Mouse (Mus musculus): ENCODE measurements around the gene Rabep1. TPM values are rescaled to one million over a fixed set of nuclear protein-coding genes. Genes with fewer than 3 reads are reported as not detected.

The Rabep1 gene
- polyA plus RNA-seq, 1 experiment from 2014 or later: 37.5 TPM

DNA sequence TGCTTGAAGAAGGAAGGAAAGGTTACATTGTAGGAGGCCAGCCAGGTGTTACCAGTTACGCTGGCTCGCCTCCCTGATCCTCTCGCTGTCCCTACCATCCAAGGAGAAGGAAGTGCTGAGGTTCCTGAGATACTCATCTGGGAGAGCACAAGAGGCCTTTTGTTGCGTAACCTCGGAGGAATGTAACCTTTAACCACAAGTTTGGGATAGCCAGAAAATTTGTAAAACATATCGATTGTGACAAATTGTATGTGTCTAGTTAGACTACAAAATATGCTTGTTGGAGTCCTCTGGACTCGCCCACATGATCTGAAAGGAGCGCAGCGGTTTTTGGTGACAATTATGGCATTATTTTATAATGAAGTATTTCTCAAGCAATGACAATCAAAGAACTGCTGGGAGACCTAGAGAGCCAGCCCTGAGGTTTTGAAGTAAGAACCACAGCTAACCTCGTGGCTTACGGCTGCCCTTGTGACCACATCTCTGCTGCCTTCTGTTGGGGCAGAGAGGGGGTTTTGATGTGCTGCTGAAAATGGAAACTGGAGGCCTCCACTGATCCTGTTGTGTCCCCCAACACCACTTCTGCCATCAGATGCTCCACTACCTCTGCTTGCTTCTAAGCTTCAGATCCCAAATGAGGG lies 15.5 kb upstream of the Rabep1 start:
- TF ChIP-seq CTCF (IDR thresholded peaks at IDR 0.05; ENCODE audit: low read depth): no peak
- WGBS: 85% methylated on average over 11 of the region's 11 CpGs
- ATAC-seq (replicated peaks; ENCODE audit: low FRiP score, low read depth) (no peak), DNase-seq (ENCODE audit: low spot score) (no peak)
- no peaks in the 10 kb centered on the region for H3K9me3 ChIP-seq (replicated peaks; ENCODE audit: low read length)
- no peaks in the 10 kb centered on the region for H3K36me3 ChIP-seq (ENCODE audit: insufficient read depth, low read length)
- no peaks in the 10 kb centered on the region for H3K4me1 ChIP-seq (replicated peaks; ENCODE audit: insufficient read depth, low read length)
- H3K4me3 ChIP-seq (replicated peaks; ENCODE audit: low read depth, low read length): no peak overlapping the region
- no peaks in the 10 kb centered on the region for H3K27me3 ChIP-seq (ENCODE audit: insufficient read depth, low read length)
- H3K4me2 ChIP-seq (ENCODE audit: low read length): no peak overlapping the region
- no peak overlapping the region for H3K27ac ChIP-seq
- H3K9ac ChIP-seq (ENCODE audit: low read depth, low read length): no peak overlapping the region

DNA sequence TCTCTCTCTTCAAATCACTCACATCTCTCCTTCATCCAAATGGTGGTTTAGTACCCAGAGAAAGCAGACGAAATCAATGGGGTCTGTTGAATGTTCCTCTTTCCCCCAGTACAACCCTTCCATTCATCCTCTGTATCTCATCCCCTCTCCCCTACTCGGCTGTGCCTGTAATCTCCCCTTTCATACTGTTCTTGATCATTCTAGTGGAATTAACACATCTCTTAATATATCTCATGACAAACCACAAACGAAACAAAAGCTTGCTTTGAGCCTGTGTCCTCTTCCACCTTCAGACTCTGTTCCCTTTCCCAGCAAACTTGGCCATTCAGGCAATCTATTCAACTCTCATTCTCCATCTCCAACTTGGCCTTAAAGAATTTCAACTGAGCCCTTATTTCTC lies 13.4 kb upstream of the Rabep1 start:
- H3K36me3 ChIP-seq (ENCODE audit: insufficient read depth, low read length): no peaks in the 10 kb centered on the region
- no peak overlapping the region for H3K4me2 ChIP-seq (ENCODE audit: low read length)
- H3K27ac ChIP-seq: no peak overlapping the region
- no peak for TF ChIP-seq CTCF (IDR thresholded peaks at IDR 0.05; ENCODE audit: low read depth)
- no peaks in the 10 kb centered on the region for H3K9me3 ChIP-seq (replicated peaks; ENCODE audit: low read length)
- DNase-seq (ENCODE audit: low spot score): no peak
- no peaks in the 10 kb centered on the region for H3K4me1 ChIP-seq (replicated peaks; ENCODE audit: insufficient read depth, low read length)
- 70% methylated on average over 3 of the region's 3 CpGs for WGBS
- no peak overlapping the region for H3K9ac ChIP-seq (ENCODE audit: low read depth, low read length)
- ATAC-seq (replicated peaks; ENCODE audit: low FRiP score, low read depth): no peak
- no peaks in the 10 kb centered on the region for H3K27me3 ChIP-seq (ENCODE audit: insufficient read depth, low read length)
- no peak overlapping the region for H3K4me3 ChIP-seq (replicated peaks; ENCODE audit: low read depth, low read length)

DNA sequence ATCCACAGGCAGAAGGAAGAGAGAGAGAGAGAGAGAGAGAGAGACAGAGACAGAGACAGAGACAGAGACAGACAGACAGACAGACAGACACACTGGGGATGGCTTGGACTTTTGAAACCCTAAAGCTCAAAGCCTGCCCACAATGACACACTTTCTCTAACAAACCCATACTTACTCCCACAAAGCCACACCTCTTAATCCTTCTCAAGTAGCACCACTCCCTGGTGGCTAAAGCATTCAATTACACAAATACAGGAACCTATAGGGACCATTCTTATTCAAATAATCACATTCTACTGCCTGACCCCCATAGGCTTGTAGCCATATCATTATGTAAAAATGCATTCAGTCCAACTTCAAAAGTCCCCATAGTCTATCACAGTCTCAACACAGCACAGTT lies 11.2 kb upstream of the Rabep1 start:
- DNase-seq (ENCODE audit: low spot score) (no peak), ATAC-seq (replicated peaks; ENCODE audit: low FRiP score, low read depth) (no peak)
- no peaks in the 10 kb centered on the region for H3K27me3 ChIP-seq (ENCODE audit: insufficient read depth, low read length)
- H3K36me3 ChIP-seq (ENCODE audit: insufficient read depth, low read length): no peaks in the 10 kb centered on the region
- TF ChIP-seq CTCF (IDR thresholded peaks at IDR 0.05; ENCODE audit: low read depth): no peak
- no peaks in the 10 kb centered on the region for H3K4me1 ChIP-seq (replicated peaks; ENCODE audit: insufficient read depth, low read length)
- no peak overlapping the region for H3K4me2 ChIP-seq (ENCODE audit: low read length)
- H3K27ac ChIP-seq: no peak overlapping the region
- no peaks in the 10 kb centered on the region for H3K9me3 ChIP-seq (replicated peaks; ENCODE audit: low read length)
- no peak overlapping the region for H3K4me3 ChIP-seq (replicated peaks; ENCODE audit: low read depth, low read length)
- no peak overlapping the region for H3K9ac ChIP-seq (ENCODE audit: low read depth, low read length)

DNA sequence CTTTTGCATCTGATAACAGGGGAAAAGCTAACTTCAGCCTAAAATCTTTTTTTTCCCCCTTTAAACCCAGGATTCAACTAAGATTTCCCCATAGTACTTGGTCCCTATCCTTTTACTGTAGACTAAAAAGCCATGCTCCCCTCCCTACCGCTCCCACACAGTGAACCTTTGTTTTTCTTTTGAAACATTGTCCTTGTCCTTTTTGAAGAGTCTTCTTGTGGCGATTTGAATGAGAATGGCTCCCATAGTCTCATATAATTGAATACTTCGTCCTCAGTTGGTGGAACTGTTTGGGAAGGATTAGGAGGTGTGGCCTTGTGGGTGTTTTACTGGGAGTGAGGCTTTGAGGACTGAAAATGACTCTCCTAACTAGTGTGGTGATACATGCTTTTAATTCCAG lies 10.7 kb upstream of the Rabep1 start:
- DNase-seq (ENCODE audit: low spot score) (no peak), ATAC-seq (replicated peaks; ENCODE audit: low FRiP score, low read depth) (no peak)
- Histone ChIP-seq H3K4me3 (replicated peaks; ENCODE audit: low read depth, low read length) (no peak overlapping the region), H3K27ac (no peak overlapping the region), H3K27me3 (ENCODE audit: insufficient read depth, low read length) (no peaks in the 10 kb centered on the region), H3K9ac (ENCODE audit: low read depth, low read length) (no peak overlapping the region), H3K4me1 (replicated peaks; ENCODE audit: insufficient read depth, low read length) (no peaks in the 10 kb centered on the region), H3K9me3 (replicated peaks; ENCODE audit: low read length) (no peaks in the 10 kb centered on the region), H3K36me3 (ENCODE audit: insufficient read depth, low read length) (no peaks in the 10 kb centered on the region), H3K4me2 (ENCODE audit: low read length) (no peak overlapping the region)
- no peak for TF ChIP-seq CTCF (IDR thresholded peaks at IDR 0.05; ENCODE audit: low read depth)
- 69% methylated on average over 3 of the region's 3 CpGs for WGBS

DNA sequence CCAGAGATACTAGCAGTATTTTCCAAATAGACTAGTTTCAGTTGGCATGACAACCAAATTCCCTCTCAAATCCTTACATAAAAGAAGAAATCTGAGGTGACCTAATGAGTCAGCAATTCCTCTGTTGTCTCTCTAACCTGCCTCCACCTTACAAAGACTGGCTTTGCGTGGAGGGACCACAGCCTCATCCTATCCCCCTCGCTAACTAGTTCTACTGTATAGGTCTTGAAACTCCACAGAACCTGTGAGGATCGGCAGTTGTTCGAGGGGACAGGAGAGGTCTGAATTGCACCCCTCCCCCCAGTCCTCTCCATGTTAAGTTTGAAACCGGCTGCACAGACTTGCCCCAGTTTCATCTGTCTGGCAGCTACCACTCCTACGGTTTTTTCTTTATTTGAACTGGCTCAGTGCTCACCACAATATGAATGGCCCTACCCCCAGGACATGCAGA lies 9.2 kb upstream of the Rabep1 start:
- Histone ChIP-seq H3K4me3 (replicated peaks; ENCODE audit: low read depth, low read length) (no peak overlapping the region), H3K4me2 (ENCODE audit: low read length) (no peak overlapping the region), H3K27ac (no peak overlapping the region), H3K27me3 (ENCODE audit: insufficient read depth, low read length) (no peaks in the 10 kb centered on the region), H3K36me3 (ENCODE audit: insufficient read depth, low read length) (no peaks in the 10 kb centered on the region), H3K4me1 (replicated peaks; ENCODE audit: insufficient read depth, low read length) (no peaks in the 10 kb centered on the region), H3K9me3 (replicated peaks; ENCODE audit: low read length) (no peaks in the 10 kb centered on the region), H3K9ac (ENCODE audit: low read depth, low read length) (no peak overlapping the region)
- ATAC-seq (replicated peaks; ENCODE audit: low FRiP score, low read depth) (no peak), DNase-seq (ENCODE audit: low spot score) (no peak)
- 46% methylated on average over 6 of the region's 6 CpGs for WGBS
- no peak for TF ChIP-seq CTCF (IDR thresholded peaks at IDR 0.05; ENCODE audit: low read depth)

DNA sequence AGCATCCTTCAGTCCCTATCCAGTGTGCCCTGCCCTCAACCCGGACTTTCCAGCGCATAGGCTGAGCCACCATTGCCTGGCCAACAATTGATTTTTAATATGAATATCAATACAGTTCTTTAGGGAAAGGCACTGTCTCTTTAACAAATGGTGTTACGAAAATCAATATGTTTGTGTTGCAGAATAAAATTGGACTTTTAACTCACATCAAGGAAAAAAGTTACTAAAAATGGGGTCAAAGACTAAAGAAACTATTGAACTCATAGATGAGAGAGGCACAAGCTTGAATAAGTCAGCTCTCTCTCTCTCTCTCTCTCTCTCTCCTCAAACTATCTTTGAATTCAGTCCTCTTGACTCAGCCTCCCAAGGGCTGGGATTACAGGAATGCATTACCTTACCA lies 7.5 kb upstream of the Rabep1 start:
- ATAC-seq (replicated peaks; ENCODE audit: low FRiP score, low read depth): no peak
- H3K9me3 ChIP-seq (replicated peaks; ENCODE audit: low read length): no peaks in the 10 kb centered on the region
- WGBS: 95% methylated on average over 3 of the region's 3 CpGs
- H3K27ac ChIP-seq: no peak overlapping the region
- no peak for TF ChIP-seq CTCF (IDR thresholded peaks at IDR 0.05; ENCODE audit: low read depth)
- H3K36me3 ChIP-seq (ENCODE audit: insufficient read depth, low read length): no peaks in the 10 kb centered on the region
- H3K4me3 ChIP-seq (replicated peaks; ENCODE audit: low read depth, low read length): no peak overlapping the region
- no peaks in the 10 kb centered on the region for H3K27me3 ChIP-seq (ENCODE audit: insufficient read depth, low read length)
- no peaks in the 10 kb centered on the region for H3K4me1 ChIP-seq (replicated peaks; ENCODE audit: insufficient read depth, low read length)
- H3K4me2 ChIP-seq (ENCODE audit: low read length): no peak overlapping the region
- DNase-seq (ENCODE audit: low spot score): no peak
- no peak overlapping the region for H3K9ac ChIP-seq (ENCODE audit: low read depth, low read length)

DNA sequence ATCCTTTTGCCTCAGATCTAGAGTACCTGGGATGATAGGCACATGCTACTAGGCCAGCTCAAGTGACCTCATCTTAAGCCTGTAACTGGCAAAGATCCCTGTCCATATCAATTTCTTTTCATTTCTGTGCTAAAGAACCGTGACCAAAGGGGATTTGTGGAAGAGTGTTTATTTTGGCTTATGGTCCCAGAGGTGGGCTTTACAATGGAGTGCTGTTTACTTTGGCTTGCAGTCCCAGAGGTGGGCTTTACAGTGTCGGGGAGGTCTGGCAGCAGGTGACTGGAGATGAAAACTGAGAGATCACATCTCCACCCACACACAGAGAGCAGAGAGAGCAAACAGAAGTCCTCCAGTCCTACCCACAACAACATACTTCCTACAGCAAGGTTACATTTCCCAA lies 6.0 kb upstream of the Rabep1 start:
- H3K9me3 ChIP-seq (replicated peaks; ENCODE audit: low read length): no peaks in the 10 kb centered on the region
- no peak overlapping the region for H3K9ac ChIP-seq (ENCODE audit: low read depth, low read length)
- no peak overlapping the region for H3K4me3 ChIP-seq (replicated peaks; ENCODE audit: low read depth, low read length)
- no peaks in the 10 kb centered on the region for H3K36me3 ChIP-seq (ENCODE audit: insufficient read depth, low read length)
- no peak for DNase-seq (ENCODE audit: low spot score)
- H3K4me1 ChIP-seq (replicated peaks; ENCODE audit: insufficient read depth, low read length): 0 out of 2 replicates have a peak, but pooled peaks cover under 1% of the 10 kb centered on the region
- no peak overlapping the region for H3K4me2 ChIP-seq (ENCODE audit: low read length)
- 18% methylated on average over 2 of the region's 2 CpGs for WGBS
- no peak for TF ChIP-seq CTCF (IDR thresholded peaks at IDR 0.05; ENCODE audit: low read depth)
- no peak for ATAC-seq (replicated peaks; ENCODE audit: low FRiP score, low read depth)
- H3K27me3 ChIP-seq (ENCODE audit: insufficient read depth, low read length): no peaks in the 10 kb centered on the region
- H3K27ac ChIP-seq: no peak overlapping the region

Measured in kidney, postnatal 0 days (tissue).